Mouse (Mus musculus): Measurements from ENCODE around the gene Clasp1. TPM values are rescaled to one million over a fixed set of nuclear protein-coding genes. Genes with fewer than 3 reads are reported as not detected.
A peak's percentile ranks its signal among the peaks of the same experiment; 100 is the strongest.

Gene Clasp1
- polyA plus RNA-seq, 1 experiment from 2014 or later: 146 TPM

GRCm38 (mm10) chr1:118483504-118484096, 94.7 kb downstream of the Clasp1 start:
- no peaks in the 10 kb centered on the region for H3K27me3 ChIP-seq
- no peak overlapping the region for H3K27ac ChIP-seq
- H3K9me3 ChIP-seq: no peaks in the 10 kb centered on the region
- H3K9ac ChIP-seq (replicated peaks): no peak overlapping the region
- 87% methylated on average over 6 of the region's 6 CpGs for WGBS
- no peak overlapping the region for H3K4me3 ChIP-seq (replicated peaks)
- H3K36me3 ChIP-seq: peaks cover 8% of the 10 kb centered on the region
- peaks cover 16% of the 10 kb centered on the region; the same call in 1 of the 2 replicates for H3K4me1 ChIP-seq (replicated peaks)
- no peak overlapping the region for H3K4me2 ChIP-seq (replicated peaks)
- no peak for ATAC-seq

GRCm38 (mm10) chr1:118485572-118485971, 96.7 kb downstream of the Clasp1 start:
- Histone ChIP-seq H3K4me1 (replicated peaks) (peaks cover 16% of the 10 kb centered on the region; the same call in 1 of the 2 replicates), H3K9ac (replicated peaks) (no peak overlapping the region), H3K27ac (no peak overlapping the region), H3K4me2 (replicated peaks) (no peak overlapping the region), H3K36me3 (peaks cover 4% of the 10 kb centered on the region; the same call in 1 of the 2 replicates), H3K4me3 (replicated peaks) (no peak overlapping the region), H3K27me3 (no peaks in the 10 kb centered on the region), H3K9me3 (no peaks in the 10 kb centered on the region)
- ATAC-seq: no peak
- WGBS: 85% methylated on average over 3 of the region's 3 CpGs

- Histone ChIP-seq H3K36me3 (peaks cover 4% of the 10 kb centered on the region; the same call in 1 of the 2 replicates), H3K4me2 (replicated peaks) (no peak overlapping the region), H3K27ac (no peak overlapping the region), H3K4me1 (replicated peaks) (peaks cover 16% of the 10 kb centered on the region; the same call in 1 of the 2 replicates), H3K4me3 (replicated peaks) (no peak overlapping the region), H3K27me3 (no peaks in the 10 kb centered on the region), H3K9me3 (no peaks in the 10 kb centered on the region), H3K9ac (replicated peaks) (no peak overlapping the region)
- ATAC-seq: no peak
Observed at GRCm38 (mm10) chr1:118486021-118486420, 97.2 kb downstream of the Clasp1 start.

GRCm38 (mm10) chr1:118492811-118493210, 104.0 kb downstream of the Clasp1 start:
- Histone ChIP-seq H3K36me3 (peaks cover 8% of the 10 kb centered on the region), H3K4me3 (replicated peaks) (no peak overlapping the region), H3K9me3 (no peaks in the 10 kb centered on the region), H3K4me1 (replicated peaks) (0 out of 2 replicates have a peak, but pooled peaks cover 3% of the 10 kb centered on the region), H3K27ac (no peak overlapping the region), H3K9ac (replicated peaks) (no peak overlapping the region), H3K27me3 (no peaks in the 10 kb centered on the region), H3K4me2 (replicated peaks) (no peak overlapping the region)
- ATAC-seq: no peak
- WGBS: 88% methylated on average over 3 of the region's 3 CpGs

- peaks cover 15% of the 10 kb centered on the region for H3K36me3 ChIP-seq
- no peak overlapping the region for H3K27ac ChIP-seq
- WGBS: 97% methylated on average over 9 of the region's 9 CpGs
- no peaks in the 10 kb centered on the region for H3K9me3 ChIP-seq
- no peak for ATAC-seq
- no peak overlapping the region for H3K9ac ChIP-seq (replicated peaks)
- 0 out of 2 replicates have a peak, but pooled peaks cover 3% of the 10 kb centered on the region for H3K4me1 ChIP-seq (replicated peaks)
- no peak overlapping the region for H3K4me3 ChIP-seq (replicated peaks)
- no peak overlapping the region for H3K4me2 ChIP-seq (replicated peaks)
- no peaks in the 10 kb centered on the region for H3K27me3 ChIP-seq
Observed at GRCm38 (mm10) chr1:118494551-118494950, 105.7 kb downstream of the Clasp1 start.

- no peak overlapping the region for H3K4me3 ChIP-seq (replicated peaks)
- no peak overlapping the region for H3K9ac ChIP-seq (replicated peaks)
- peak; percentile 73 for ATAC-seq
- H3K4me1 ChIP-seq (replicated peaks): 0 out of 2 replicates have a peak, but pooled peaks cover 3% of the 10 kb centered on the region
- H3K4me2 ChIP-seq (replicated peaks): no peak overlapping the region
- 78% methylated on average over 5 of the region's 5 CpGs for WGBS
- H3K36me3 ChIP-seq: peaks cover 52% of the 10 kb centered on the region
- no peaks in the 10 kb centered on the region for H3K9me3 ChIP-seq
- no peak overlapping the region for H3K27ac ChIP-seq
- H3K27me3 ChIP-seq: no peaks in the 10 kb centered on the region
Observed at GRCm38 (mm10) chr1:118498311-118498710, 109.5 kb downstream of the Clasp1 start.

- ATAC-seq: no peak
- H3K36me3 ChIP-seq: peaks cover 73% of the 10 kb centered on the region
- no peak overlapping the region for H3K4me2 ChIP-seq (replicated peaks)
- no peak overlapping the region for H3K9ac ChIP-seq (replicated peaks)
- H3K27ac ChIP-seq: no peak overlapping the region
- H3K4me1 ChIP-seq (replicated peaks): no peaks in the 10 kb centered on the region
- H3K9me3 ChIP-seq: no peaks in the 10 kb centered on the region
- no peaks in the 10 kb centered on the region for H3K27me3 ChIP-seq
- WGBS: 95% methylated on average over 11 of the region's 11 CpGs
- no peak overlapping the region for H3K4me3 ChIP-seq (replicated peaks)
Observed at GRCm38 (mm10) chr1:118500606-118501005, 111.7 kb downstream of the Clasp1 start.

GRCm38 (mm10) chr1:118501691-118502090, 112.8 kb downstream of the Clasp1 start:
- no peak overlapping the region for H3K27ac ChIP-seq
- no peak overlapping the region for H3K4me2 ChIP-seq (replicated peaks)
- ATAC-seq: no peak
- H3K4me1 ChIP-seq (replicated peaks): no peaks in the 10 kb centered on the region
- peaks cover 84% of the 10 kb centered on the region for H3K36me3 ChIP-seq
- no peak overlapping the region for H3K9ac ChIP-seq (replicated peaks)
- H3K27me3 ChIP-seq: no peaks in the 10 kb centered on the region
- no peak overlapping the region for H3K4me3 ChIP-seq (replicated peaks)
- no peaks in the 10 kb centered on the region for H3K9me3 ChIP-seq
- WGBS: 97% methylated on average over 2 of the region's 2 CpGs

GRCm38 (mm10) chr1:118505746-118506145, 116.9 kb downstream of the Clasp1 start:
- no peak for ATAC-seq
- no peak overlapping the region for H3K9ac ChIP-seq (replicated peaks)
- WGBS: 84% methylated on average over 1 of the region's 1 CpGs

GRCm38 (mm10) chr1:118510996-118511395, 122.1 kb downstream of the Clasp1 start:
- Histone ChIP-seq H3K4me3 (replicated peaks) (no peak overlapping the region), H3K36me3 (peaks cover 98% of the 10 kb centered on the region), H3K9ac (replicated peaks) (no peak overlapping the region), H3K4me1 (replicated peaks) (no peaks in the 10 kb centered on the region), H3K27me3 (no peaks in the 10 kb centered on the region), H3K4me2 (replicated peaks) (no peak overlapping the region), H3K9me3 (no peaks in the 10 kb centered on the region), H3K27ac (no peak overlapping the region)
- WGBS: 91% methylated on average over 3 of the region's 3 CpGs
- no peak for ATAC-seq

More at GRCm38 (mm10) chr1:118505746-118506145, 116.9 kb downstream of the Clasp1 start:
- H3K27ac ChIP-seq: no peak overlapping the region
- H3K9me3 ChIP-seq: no peaks in the 10 kb centered on the region
- H3K4me2 ChIP-seq (replicated peaks): no peak overlapping the region
- H3K4me3 ChIP-seq (replicated peaks): no peak overlapping the region
- no peaks in the 10 kb centered on the region for H3K4me1 ChIP-seq (replicated peaks)
- peaks cover 97% of the 10 kb centered on the region for H3K36me3 ChIP-seq
- H3K27me3 ChIP-seq: no peaks in the 10 kb centered on the region

- peaks cover 95% of the 10 kb centered on the region for H3K36me3 ChIP-seq
Observed at GRCm38 (mm10) chr1:118511738-118512530, 123.1 kb downstream of the Clasp1 start.

GRCm38 (mm10) chr1:118516256-118516655, 127.4 kb downstream of the Clasp1 start:
- no peak overlapping the region for H3K4me2 ChIP-seq (replicated peaks)
- H3K9me3 ChIP-seq: no peaks in the 10 kb centered on the region
- H3K9ac ChIP-seq (replicated peaks): no peak overlapping the region
- peaks cover 81% of the 10 kb centered on the region for H3K36me3 ChIP-seq
- 79% methylated on average over 7 of the region's 7 CpGs for WGBS
- no peak overlapping the region for H3K27ac ChIP-seq
- H3K27me3 ChIP-seq: no peaks in the 10 kb centered on the region
- no peaks in the 10 kb centered on the region for H3K4me1 ChIP-seq (replicated peaks)
- H3K4me3 ChIP-seq (replicated peaks): no peak overlapping the region
- no peak for ATAC-seq

More at GRCm38 (mm10) chr1:118511738-118512530, 123.1 kb downstream of the Clasp1 start:
- Histone ChIP-seq H3K4me3 (replicated peaks) (no peak overlapping the region), H3K4me1 (replicated peaks) (no peaks in the 10 kb centered on the region), H3K27me3 (no peaks in the 10 kb centered on the region), H3K4me2 (replicated peaks) (no peak overlapping the region), H3K27ac (no peak overlapping the region), H3K9me3 (no peaks in the 10 kb centered on the region), H3K9ac (replicated peaks) (no peak overlapping the region)
- 95% methylated on average over 8 of the region's 8 CpGs for WGBS
- ATAC-seq: no peak
